Mouse (Mus musculus) hindlimb bud, embryonic 11.5 days (tissue): ENCODE measurements around the gene Hesx1.

ENCODE experiments used
- DNase-seq: peaks from one replicate; pipeline ENCODE4 v3.0.0-alpha.2; 2012; ENCODE audit warnings: low read depth, low spot score; ENCODE audit errors: extremely low spot score

Hesx1 gene

DNA sequence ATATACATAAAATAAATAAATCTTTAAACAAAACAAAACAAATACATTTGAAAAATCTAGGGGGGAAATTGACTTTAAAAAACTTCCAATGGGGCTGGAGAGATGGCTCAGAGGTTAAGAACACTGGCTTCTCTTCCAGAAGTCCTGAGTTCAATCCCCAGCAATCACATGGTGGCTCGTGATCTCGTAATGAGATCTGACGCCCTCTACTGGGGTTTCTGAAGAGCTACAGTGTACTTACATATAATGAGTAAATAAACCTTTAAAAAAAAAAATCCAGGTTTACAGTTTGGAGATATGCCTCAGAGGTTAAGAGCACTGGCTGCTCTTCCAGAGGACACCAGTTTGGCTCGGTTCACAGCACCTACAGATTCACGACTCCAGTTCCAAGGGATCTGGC lies 17.3 kb downstream of the Hesx1 start:
- DNase-seq, result no peak

DNA sequence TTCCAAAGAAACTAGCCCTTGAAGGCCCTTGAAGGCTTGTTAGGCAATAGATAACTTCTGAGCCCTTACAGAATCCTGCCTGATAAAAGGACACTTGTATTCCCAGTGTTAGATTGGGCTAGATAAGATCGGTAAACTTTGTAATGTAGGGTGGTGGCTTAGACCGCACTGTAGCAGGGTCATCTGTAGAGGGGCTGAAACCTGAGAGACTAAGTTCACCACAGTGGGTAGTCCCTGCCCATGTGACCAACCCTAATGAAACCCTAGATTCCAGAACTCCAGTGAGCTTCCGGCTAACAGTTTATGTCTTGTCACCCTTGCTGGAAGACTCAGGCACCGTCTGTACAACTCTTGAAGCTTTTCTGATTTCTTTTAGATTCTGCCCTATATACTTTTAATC lies 19.4 kb downstream of the Hesx1 start:
- DNase-seq, result no peak

DNA sequence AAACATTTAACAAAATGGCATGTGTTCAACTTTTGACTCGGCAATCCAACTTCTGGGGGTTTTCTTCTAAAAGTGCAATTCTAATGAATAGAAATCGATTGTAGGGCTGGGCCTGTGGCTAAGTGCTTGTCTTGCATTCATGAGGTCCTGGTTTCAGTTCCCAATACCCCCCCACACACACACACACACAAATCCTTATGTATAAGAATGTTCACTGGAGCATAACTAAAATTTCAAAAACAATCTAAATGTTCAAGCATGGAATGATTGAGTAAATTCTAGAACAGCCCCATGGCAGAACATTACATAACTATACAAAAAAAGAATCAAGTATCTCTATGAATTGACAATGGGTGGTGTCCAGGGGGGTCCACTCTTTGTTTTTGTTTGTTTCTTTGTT lies 23.7 kb downstream of the Hesx1 start:
- DNase-seq, result no peak

DNA sequence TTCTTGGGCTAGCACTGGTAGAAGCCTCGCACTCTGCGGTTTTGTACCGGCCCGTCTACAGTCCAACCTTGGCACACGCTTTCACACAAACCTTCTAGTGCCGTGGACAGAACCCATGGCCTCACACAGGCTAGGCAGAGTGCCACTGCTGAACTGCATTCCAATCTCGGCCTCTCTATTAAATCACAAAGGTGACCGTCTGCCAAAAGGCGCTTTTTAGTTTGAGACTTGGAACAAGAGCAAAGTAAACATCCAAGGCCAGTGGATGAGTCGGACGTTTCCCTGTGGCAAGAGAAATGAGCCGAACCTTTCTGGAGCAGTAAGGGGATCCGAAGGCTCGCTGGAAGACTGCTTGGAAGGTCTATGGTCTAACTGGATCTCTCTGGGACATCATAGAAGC lies 25.6 kb downstream of the Hesx1 start:
- no peak for DNase-seq

DNA sequence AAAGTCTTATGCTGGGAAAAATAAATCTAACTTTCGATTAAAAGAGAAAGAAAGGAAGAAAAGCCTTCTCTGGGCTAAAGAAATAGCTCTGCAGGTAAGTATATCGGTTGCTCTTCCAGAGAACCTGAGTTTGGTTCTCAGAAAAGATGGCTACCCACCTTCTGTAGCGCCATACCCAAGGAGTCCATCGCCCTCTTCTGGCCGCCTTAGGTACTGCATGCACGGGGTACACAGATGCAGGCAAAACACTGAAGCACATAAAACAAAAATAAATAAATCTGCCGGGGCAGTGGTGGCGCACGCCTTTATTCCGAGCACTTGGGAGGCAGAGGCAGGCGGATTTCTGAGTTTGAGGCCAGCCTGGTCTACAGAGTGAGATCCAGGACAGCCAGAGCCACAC lies 28.7 kb downstream of the Hesx1 start:
- no peak for DNase-seq

DNA sequence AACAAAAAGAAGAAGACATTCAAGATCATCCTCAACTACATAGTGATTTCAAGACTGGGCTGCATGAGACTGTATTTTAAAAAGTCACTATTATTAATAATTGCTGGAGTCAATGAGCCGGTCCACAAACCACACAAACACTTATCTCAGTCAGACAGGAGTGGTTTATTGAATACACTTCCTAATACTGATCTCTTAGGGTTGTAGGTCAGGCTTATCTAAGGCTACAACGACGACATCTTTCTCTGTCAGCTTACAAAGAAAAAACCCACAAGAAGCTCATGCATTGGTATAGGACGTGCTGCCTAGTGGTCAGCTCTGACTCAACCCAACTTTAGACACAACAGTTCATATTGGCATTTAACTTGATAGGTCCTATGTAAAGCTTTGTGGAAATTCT lies 30.4 kb downstream of the Hesx1 start:
- no peak for DNase-seq

DNA sequence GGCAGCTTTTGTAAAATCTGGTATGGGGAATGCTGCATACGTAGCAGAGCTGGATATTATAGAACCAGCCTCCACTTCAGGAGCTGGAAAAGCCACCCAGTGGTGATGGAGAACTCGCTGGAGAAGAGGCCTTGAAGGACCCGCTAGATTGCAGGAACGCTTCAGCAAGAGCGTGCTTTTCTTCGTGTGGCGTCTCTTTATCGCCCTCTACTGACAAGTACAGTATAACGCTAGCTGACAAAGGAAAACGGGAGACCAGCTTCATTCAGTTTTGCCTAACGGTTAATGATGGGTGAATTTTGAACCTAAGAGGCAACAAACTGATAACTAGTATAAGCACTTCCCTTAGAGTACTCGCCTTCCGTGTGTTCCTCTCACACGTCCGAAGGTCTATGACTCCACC lies 35.6 kb downstream of the Hesx1 start:
- no peak for DNase-seq

DNA sequence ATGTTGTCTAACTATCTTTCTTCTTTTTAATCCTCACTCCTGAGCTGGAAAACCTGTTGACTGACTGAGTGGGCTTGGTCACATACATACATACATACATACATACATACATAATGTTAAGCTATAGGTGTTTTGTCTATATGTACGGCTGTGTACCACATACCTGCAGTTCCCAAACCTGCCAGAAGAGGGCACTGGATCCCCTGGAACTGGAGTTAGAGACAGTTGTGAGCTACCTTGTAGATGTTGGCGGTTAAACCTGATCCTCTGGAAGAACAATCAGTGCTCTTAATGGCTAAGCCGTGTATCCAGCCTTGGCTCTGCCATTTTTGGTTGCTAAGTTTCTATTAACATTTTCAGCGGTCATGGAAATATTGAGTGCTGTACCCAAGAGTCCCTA lies 36.9 kb downstream of the Hesx1 start:
- DNase-seq, result no peak

DNA sequence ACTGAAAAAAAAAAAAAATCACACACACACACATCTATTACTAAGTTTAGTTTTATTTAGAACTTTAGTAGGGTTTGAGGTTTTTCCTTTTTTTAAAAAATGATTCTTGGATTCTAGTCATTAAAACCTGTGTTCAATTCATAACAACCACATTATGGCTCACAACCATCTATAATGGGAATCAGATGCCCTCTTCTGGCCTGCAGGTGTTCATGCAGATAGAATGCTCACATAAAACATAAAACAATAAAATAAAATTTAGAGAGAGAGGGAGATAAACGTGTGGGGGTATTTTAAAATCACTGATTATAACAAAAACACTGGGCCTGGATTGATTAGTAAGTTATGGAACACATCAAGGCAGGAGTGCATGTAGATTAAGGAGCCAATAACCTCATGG lies 43.3 kb downstream of the Hesx1 start:
- DNase-seq, result no peak

DNA sequence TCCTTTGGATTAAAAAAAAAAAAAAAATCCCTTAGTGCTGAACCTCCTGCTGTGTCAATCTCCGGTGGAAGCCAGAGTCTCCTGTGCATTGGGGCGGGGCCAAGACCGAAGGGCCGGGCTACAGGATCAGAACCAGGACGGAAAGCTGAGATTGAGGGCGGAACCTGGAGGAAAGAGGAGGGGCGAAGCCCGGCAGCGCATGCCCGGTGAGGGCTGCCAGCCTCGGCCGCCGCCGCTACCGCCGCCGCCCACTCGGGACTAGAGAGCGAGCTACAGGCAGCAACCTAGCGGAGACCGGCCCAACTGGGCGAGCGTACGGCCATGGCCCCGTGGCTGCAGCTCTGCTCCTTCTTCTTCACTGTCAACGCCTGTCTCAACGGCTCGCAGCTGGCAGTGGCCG lies 44.6 kb downstream of the Hesx1 start, which contains the start of gene Il17rd:
Il17rd (plus strand) TSS at position 159 of the 400 bp plus-strand sequence.
- DNase-seq, result no peak

DNA sequence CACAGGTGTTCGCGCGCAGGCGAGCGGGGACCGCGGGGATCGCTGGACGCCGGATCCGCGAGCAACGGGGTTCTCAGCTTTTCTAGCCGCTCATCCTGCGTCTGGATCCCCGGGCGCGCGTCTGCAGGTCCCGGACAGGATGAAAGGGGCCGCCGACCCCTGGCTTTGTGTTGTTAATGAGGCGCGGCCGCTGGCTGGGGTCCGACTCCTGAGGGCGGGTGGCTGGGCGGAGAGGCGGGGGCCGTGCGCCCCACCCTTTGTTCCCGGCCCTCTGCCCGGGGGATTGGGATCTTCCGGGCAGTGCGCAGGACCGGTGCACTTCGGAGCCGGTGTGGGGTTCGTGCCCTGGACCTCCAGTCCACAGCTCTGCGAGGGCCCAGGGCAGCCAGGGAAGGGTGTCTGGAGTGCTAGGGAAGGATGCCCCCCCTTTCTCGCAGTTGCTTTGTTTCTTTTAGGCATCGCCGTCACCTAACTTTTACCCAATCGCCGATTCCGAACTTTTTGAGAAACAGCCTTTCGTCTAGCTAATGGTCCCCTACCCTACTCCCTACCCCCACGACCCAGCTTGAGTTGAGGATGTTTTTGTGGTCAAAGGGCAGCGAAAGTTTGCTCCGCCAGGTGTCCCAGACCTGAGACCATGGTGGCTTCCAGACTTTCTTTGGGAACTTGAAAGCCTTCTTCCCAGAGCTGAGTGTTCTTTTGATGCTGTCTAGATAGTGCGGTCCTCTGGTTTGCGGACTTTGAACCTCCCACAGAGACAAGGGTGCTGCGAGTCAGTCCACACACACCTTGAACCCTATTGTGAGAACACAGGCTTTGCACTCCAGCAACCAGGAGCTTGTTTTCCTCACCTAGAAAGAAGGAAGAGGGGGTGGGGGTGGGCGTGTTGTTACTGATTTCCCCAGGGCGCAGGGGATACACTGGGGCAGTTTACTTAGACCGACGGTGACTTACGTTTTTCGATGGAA lies 45.3 kb downstream of the Hesx1 start:
- DNase-seq, result no peak

DNA sequence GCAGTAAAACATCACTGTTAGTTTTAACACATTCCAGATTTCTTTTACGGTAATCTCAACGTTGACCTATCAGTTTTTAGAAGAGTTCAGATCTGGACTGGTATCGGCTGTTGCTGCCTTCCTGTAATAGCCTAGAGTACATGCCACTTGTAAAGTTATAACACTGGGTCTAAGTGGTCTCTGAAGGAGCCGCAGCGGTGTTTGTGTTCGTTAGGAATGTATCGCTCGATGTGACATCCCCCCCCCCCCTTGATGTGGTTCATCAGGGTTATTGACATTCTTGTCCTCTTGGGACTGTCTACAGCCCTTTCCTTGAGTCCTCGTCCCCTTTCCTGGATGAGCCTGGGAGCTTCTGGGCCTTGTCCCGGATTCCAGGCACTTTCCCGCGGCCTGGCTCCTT lies 46.2 kb downstream of the Hesx1 start:
- DNase-seq, result no peak

DNA sequence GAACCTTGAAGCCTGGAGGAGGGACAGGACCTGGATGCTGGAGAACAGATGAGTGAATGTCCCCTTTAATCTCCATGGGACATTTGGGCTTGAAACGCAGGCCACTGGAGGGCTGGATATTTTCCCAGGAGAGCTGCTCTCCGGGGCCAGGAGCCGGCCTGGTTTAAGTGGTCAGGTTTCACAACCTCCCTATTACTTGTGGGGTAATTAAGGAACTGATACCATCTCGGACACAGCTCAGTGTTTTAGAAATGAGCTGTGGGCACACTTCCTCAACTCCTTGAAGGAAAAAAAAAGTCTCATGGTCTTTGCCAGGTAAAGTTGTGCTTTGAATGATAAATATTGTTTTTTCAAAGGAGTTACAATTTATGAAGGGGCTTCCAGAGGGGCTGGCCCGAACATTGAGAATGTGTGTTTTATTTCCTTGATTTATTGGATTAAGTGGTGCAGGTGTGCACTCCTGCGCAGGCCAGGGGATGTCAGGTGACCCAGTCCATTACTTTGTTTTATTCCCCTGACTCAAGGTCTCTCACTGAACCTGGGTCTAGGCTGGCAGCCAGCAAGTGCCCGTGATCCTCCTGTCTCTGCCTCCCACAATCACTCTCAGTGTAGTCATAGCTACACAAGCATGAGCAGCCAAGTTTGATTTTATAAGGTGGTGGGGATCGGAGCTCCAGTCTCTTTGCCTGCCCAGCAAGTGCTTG lies 48.2 kb downstream of the Hesx1 start:
- no peak for DNase-seq

DNA sequence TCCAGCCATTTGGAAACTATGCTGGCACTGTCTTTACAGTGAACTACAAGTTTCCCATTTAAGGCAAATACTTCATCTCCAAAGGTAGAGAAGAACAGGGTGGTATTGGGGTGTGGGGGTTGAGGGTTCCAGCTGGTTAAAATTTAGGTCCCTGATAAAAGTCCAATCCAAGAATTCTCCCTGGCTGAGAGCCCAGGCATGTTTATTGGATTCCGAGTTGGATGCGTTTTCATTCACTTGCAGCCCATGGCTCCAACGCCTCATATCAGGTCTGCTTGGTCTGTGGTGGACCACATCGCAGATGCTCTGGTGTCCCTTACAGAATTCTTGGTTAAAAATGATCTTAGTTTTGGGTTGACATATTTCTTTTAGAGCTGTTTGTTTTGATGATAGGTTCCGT lies 49.2 kb downstream of the Hesx1 start:
- DNase-seq, result no peak

DNA sequence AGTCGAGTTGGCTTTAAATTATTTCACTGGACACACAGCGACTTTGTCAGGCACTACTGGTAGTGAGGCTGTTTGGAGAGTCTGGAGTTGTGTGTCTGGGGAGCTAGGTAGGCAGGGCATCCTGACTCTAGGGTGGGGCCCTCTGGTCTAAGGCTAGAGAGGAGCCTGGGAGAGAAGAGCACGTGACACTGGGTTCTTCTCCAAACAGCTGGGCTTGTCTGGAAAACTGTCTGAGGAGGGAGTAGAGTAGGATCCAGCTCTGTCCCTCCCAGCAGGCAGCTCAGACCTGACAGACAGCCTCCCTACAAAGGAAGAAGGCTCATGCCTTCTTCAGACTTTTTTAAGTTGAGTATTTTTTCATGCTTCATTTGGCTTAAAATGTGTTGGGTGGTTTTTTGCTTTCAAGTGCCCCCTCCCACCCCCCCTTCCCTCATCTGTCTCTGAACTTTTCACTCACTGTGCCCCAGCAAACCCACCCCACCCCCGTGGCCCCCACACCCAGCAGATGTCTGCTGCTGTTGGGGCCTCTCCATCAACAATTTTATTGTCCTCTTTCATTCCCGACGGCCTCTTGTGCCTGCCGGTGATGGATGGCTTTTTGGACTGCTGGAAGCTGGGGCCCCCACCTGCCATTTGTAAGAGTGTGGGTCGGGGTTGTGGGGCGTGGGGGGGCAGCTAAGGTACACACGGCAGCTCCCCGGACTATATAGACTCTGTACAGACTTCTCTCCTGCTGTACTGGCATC lies 50.2 kb downstream of the Hesx1 start:
- no peak for DNase-seq

DNA sequence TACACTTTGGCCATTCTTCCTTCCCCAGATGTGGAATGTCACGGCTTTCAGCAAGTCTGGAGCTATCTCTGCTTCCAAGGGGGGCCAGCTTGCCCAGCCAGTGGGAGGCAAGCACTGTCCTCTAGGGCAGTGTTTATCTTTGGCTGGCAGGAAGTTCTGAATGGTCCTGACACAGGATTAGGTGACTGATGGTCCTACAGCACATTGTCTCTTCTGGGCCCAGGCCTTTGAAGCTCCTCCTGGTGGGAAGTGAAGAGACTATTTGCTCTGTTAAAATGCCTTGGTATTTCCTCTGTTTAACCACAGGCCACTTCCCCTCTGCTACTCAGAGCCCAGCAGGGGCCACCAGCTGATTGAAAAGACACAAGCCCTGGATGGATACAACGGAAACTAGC lies 50.7 kb downstream of the Hesx1 start:
- DNase-seq, result no peak

DNA sequence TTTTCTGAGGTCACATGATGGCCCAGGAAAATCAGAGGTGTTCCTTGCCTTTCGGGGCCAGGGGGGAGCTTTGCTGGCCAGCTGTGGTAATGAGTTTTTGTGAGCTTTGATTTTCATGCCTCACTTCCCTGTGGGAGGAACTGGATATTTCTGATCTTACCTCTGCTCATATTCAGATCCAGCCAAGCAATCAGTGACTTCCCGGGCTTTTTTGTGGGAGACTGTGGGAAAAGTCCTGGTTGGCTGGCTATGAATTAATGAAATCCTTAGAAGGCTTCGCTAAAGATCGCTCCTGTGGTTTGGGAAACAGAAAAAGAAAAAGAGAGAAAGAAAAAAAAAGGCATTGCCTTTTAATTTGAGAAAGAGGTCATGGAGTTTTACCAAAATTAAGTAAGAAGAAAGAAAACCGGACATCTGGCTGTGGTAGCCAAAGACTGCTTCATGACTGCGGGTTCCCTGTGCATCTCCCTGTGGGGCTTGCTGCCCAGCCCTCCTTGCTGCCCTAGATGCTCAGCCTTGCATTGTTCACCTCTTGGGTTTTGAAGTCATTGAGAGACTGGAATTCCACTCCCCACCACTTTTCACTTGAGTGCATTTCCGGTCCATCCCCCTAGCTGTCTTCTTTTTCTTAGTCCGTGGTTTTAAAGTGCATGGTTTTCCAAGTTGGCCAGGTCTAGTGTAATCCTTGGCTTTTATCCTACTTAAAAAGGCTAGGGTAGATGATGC lies 54.2 kb downstream of the Hesx1 start:
- DNase-seq, result no peak

DNA sequence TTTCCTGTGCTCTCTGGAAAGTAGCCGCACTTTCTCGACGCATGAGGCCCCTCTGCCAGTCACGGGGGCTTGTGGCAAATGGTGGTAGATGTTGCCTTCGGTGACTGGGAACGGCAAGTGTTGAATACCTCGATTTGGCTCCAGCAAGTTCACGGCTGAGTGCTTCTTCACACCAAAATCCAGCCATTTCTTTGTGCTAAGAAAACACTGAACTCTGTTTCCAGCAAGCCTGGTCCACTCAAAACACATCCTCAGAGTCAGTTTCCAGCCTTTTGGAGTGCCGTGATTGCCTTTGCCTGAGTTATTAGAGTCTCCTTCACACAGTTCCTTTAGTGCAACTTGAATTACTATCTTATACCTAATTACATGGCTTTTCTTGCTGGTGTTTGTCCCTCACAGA lies 55.8 kb downstream of the Hesx1 start:
- no peak for DNase-seq

DNA sequence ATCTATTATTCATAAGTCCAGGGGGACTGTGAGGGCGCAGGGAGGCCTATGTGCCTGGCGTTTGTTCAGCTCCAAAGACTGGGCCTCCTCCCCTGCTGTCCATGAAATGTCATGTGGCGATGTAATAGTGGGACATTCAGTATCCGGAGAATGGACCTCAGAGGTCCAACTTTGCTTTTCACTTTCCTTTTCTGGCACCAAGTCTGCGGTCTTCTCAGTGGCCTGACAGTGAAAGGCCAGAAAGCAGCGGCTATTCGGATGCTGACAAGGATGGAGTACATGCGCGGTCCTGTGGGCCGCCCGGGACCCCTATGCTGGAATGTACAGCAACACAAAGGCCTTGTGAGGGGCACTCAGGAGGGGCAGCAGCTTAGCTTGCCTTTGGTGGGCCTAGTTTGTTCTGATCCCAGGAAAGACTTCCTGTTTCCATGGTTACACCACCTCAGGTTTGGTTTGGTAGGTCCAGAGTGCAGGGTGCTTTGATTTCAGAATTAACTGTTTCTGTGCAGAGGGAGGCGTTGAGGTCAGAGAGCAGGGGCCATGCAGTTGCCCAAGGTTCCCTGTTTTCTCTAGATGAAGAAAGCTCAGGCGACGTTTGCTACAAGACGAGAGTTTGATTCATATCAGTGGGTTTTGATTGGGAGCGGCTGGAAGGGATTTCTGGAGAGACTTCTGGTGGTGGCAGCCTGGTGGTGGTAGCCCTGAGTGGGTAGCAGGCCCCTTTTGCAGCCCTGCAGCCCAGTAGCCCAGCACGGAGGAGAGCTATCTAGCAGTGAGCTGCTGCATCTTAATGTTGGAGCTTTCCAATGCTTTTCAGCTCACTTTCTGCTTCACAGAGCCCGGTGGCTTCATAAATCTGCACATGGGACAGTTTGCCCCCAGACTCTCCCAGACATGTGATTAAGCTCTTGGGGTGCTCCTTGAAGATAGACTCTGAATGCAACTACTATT lies 56.6 kb downstream of the Hesx1 start:
- DNase-seq, result no peak

DNA sequence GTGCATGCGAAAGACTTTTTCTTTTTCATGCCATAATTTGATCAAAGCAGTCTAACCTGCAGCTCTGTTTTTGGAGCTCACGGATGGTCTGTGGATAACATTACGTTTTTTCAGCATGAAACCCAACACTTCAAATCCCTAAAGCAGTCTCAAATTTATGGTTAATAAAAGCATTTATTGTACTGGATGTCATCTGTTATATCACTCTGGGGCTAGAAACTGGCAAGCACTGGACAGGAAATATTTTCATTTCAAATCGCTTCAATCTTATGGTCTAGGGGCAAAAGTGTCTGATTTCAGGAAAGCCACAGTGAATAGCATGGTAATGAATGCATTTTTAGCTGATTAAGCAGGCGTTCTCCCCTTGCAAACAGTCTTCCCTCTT lies 57.3 kb downstream of the Hesx1 start:
- no peak for DNase-seq
